Mouse (Mus musculus) hindbrain, postnatal 0 days (tissue): Measurements from ENCODE around the gene Prpf19. TPM values are rescaled to one million over a fixed set of nuclear protein-coding genes. Genes with fewer than 3 reads are reported as not detected.

Source experiments
- ATAC-seq: fragments of 200-750 bp; cut with Nextera tagmentation; 2 replicates; pipeline ENCODE4 v1.8.0; 2017; ENCODE audit warnings: mild to moderate bottlenecking, moderate TSS enrichment, moderate library complexity
- DNase-seq: peaks from one replicate; pipeline ENCODE4 v3.0.0-alpha.2; 2015; ENCODE audit warnings: low spot score
- H3K27ac ChIP-seq: fragments of 300-500 bp; sonication (generic); 2 replicates; pipeline ENCODE4 v1.5.1; 2014; ENCODE audit warnings: mild to moderate bottlenecking
- H3K27me3 ChIP-seq: fragments of 300-500 bp; sonication (generic); 2 replicates; pipeline ENCODE4 v1.6.1; 2014; ENCODE audit warnings: low read length, mixed read lengths; ENCODE audit not compliant: insufficient read depth
- H3K36me3 ChIP-seq: fragments of 300-500 bp; sonication (generic); 2 replicates; pipeline ENCODE4 v1.6.1; 2014; ENCODE audit warnings: low read length, mixed read lengths; ENCODE audit not compliant: insufficient read depth
- H3K4me1 ChIP-seq: fragments of 300-500 bp; sonication (generic); 2 replicates; pipeline ENCODE4 v1.6.1; 2014; ENCODE audit warnings: antibody characterized with exemption, low read length, mixed read lengths; ENCODE audit not compliant: insufficient read depth
- H3K4me2 ChIP-seq: fragments of 300-500 bp; sonication (generic); 2 replicates; pipeline ENCODE4 v1.6.1; 2014; ENCODE audit warnings: low read depth, mild to moderate bottlenecking, low read length, moderate library complexity, mixed read lengths
- H3K4me3 ChIP-seq: fragments of 300-500 bp; sonication (generic); 2 replicates; pipeline ENCODE4 v1.5.1; 2014; ENCODE audit warnings: low read length
- H3K9ac ChIP-seq: fragments of 300-500 bp; sonication (generic); replicated peaks from 2 replicates; pipeline ENCODE4 v1.6.1; 2014; ENCODE audit warnings: mild to moderate bottlenecking, low read length, moderate library complexity, mixed read lengths
- H3K9me3 ChIP-seq: fragments of 300-500 bp; sonication (generic); 2 replicates; pipeline ENCODE4 v1.6.1; 2016; ENCODE audit warnings: low read length, mixed read lengths
- CTCF ChIP-seq: IDR thresholded peaks from 2 replicates; pipeline ENCODE4 v1.5.1; 2016; ENCODE audit warnings: antibody characterized with exemption, control low read depth, low read depth
- WGBS: fragments of 180-500 bp; shearing (Covaris S2); extraction: QIAGEN DNeasy Blood & Tissue Kit; methylation state at CpG from one replicate; pipeline ENCODE4 v1.1.7; 2014; 5-methylcytosine and 5-hydroxymethylcytosine counted together
- polyA plus RNA-seq: library from polyadenylated mRNA; unstranded; fragments of >200 nt; fragmentation: Nextera tagmentation; extraction: Ambion mirVana; gene quantifications from 2 replicates; pipeline ENCODE4 v1.2.1, GENCODE M21; 2015
- total RNA-seq: library from RNA; depleted of rRNA; stranded (reverse); fragments of >200 nt; gene quantifications from 2 replicates; pipeline ENCODE4 v1.2.3, GENCODE M21; 2014

The Prpf19 gene
- total and polyA plus RNA-seq, 2 experiments from 2014 or later = 40.3 to 351 TPM

DNA sequence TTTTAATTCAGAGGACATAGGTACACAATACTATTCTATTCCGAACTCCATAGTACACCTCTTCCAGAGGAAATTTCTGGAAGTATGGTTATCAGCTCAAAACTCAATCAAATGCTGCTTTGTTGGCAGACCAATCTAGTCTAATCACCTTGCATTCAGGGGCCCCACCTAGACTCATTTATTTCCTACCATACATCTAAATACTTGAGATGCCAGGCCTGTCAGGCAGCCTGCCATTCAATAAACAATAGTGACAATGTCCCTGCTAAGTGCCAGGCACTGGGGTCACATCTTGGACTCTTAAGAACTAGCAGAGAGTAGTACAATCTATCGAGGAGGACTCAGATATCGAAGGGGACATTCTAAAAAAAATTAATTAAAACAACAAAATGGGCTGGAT lies 2.8 kb upstream of the Prpf19 start:
- no peak for TF ChIP-seq CTCF

GRCm38 (mm10) chr19:10895708-10896107 lies 677 bp downstream of the Prpf19 start:
- Histone ChIP-seq H3K36me3 (peaks cover 29% of the 10 kb centered on the region), H3K9ac (peak overlapping the region; percentile 94), H3K4me2 (peak overlapping the region; percentile 90), H3K27ac (peak overlapping the region; percentile 96), H3K4me3 (peak overlapping the region; percentile 85), H3K9me3 (no peaks in the 10 kb centered on the region), H3K27me3 (no peaks in the 10 kb centered on the region), H3K4me1 (peaks cover 13% of the 10 kb centered on the region; the same call in 1 of the 2 replicates)
- DNase-seq = no peak
- TF ChIP-seq CTCF = no peak
- 1% methylated on average over 16 of the region's 16 CpGs for WGBS
- ATAC-seq = peak; percentile 6; the same call in 1 of the 2 replicates

More for the DNA sequence above, 2.8 kb upstream of the Prpf19 start:
- Histone ChIP-seq H3K36me3 (no peaks in the 10 kb centered on the region), H3K4me2 (no peak overlapping the region), H3K27ac (no peak overlapping the region), H3K9me3 (no peaks in the 10 kb centered on the region), H3K4me3 (no peak overlapping the region), H3K4me1 (peaks cover 12% of the 10 kb centered on the region; the same call in 1 of the 2 replicates), H3K27me3 (no peaks in the 10 kb centered on the region), H3K9ac (no peak overlapping the region)
- WGBS = 87% methylated on average over 3 of the region's 3 CpGs
- no peak for DNase-seq
- ATAC-seq = no peak

DNA sequence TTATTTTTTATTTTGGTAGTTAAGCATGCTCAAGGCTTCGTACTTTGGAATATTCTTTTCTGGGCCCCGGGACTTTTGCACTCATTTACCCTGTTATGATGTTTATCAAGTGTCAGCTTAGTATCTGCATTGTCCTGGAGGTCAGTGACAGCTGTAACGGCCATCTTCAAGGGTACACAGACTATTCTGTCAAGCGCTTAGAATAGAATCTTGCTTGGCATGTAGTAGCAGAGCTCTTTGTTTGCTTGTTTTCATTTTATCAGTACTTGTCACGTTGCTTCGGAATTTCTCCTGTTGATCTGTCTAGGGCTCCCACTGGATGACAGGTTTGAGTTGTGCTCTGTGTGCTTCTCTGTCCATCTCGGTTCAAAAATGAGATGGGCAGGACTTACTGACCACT lies 1.8 kb downstream of the Prpf19 start:
- TF ChIP-seq CTCF = no peak
- Histone ChIP-seq H3K9ac (peak overlapping the region; percentile 94), H3K4me3 (no peak overlapping the region; the same call in 1 of the 2 replicates), H3K4me2 (peak overlapping the region; percentile 90), H3K4me1 (peaks cover 13% of the 10 kb centered on the region; the same call in 1 of the 2 replicates), H3K9me3 (no peaks in the 10 kb centered on the region), H3K36me3 (peaks cover 41% of the 10 kb centered on the region), H3K27me3 (no peaks in the 10 kb centered on the region), H3K27ac (no peak overlapping the region)
- 82% methylated on average over 7 of the region's 7 CpGs for WGBS
- DNase-seq = no peak
- no peak for ATAC-seq

DNA sequence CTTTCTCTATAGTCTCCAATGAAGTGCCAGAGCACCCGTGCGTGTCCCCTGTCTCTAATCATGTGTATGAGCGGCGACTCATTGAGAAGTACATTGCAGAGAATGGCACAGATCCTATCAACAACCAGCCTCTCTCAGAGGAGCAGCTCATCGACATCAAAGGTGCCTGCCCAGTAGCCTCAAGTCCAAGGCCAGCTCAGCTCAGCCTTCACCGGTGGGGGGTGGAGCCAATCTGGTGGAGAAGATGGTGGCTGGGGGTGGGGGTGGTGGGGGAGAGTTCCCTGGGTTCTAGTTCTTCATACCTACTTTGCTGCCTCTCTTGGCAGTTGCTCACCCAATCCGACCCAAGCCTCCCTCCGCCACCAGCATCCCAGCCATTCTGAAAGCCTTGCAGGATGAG lies 2.5 kb downstream of the Prpf19 start:
- Histone ChIP-seq H3K9me3 (no peaks in the 10 kb centered on the region), H3K27me3 (no peaks in the 10 kb centered on the region), H3K9ac (no peak overlapping the region), H3K4me1 (peaks cover 13% of the 10 kb centered on the region; the same call in 1 of the 2 replicates), H3K27ac (no peak overlapping the region), H3K4me2 (no peak overlapping the region), H3K4me3 (no peak overlapping the region), H3K36me3 (peaks cover 47% of the 10 kb centered on the region)
- DNase-seq (no peak), ATAC-seq (no peak)
- no peak for TF ChIP-seq CTCF
- 87% methylated on average over 8 of the region's 8 CpGs for WGBS

- DNase-seq (peak; percentile 44), ATAC-seq (peak; percentile 16; the same call in 1 of the 2 replicates)
- Histone ChIP-seq H3K36me3 (peaks cover 73% of the 10 kb centered on the region), H3K27ac (no peak overlapping the region), H3K4me2 (no peak overlapping the region), H3K4me1 (peaks cover 13% of the 10 kb centered on the region; the same call in 1 of the 2 replicates), H3K9me3 (no peaks in the 10 kb centered on the region), H3K4me3 (no peak overlapping the region), H3K9ac (no peak overlapping the region), H3K27me3 (no peaks in the 10 kb centered on the region)
- no peak for TF ChIP-seq CTCF
- 50% methylated on average over 6 of the region's 6 CpGs for WGBS
These were observed 5.3 kb downstream of the Prpf19 start for GRCm38 (mm10) chr19:10900315-10900714.

DNA sequence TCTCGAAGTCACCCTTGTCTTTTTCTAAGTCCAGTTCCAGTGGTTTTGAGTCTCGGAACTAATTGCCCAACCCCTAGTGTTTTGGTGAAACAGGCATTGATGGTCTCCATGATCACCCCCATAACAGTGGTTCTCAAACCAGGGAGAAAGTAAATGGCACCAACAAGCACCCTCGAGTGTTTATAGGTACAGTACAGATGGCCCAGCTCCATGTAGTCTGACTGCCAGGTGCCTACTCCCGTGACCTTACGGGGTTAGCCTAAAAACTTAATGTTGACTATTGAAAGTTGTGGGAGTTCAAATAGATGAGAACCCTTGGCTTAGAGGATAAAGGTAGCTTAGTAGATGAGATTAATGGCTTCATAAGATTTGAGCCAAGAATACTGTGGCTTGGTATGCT lies 6.0 kb downstream of the Prpf19 start:
- TF ChIP-seq CTCF = no peak
- Histone ChIP-seq H3K36me3 (peaks cover 80% of the 10 kb centered on the region), H3K27ac (no peak overlapping the region), H3K4me3 (no peak overlapping the region), H3K4me2 (no peak overlapping the region), H3K9me3 (no peaks in the 10 kb centered on the region), H3K27me3 (no peaks in the 10 kb centered on the region), H3K4me1 (peaks cover 13% of the 10 kb centered on the region; the same call in 1 of the 2 replicates), H3K9ac (no peak overlapping the region)
- ATAC-seq (no peak), DNase-seq (no peak)
- 95% methylated on average over 5 of the region's 5 CpGs for WGBS

- peaks cover 70% of the 10 kb centered on the region for H3K36me3 ChIP-seq
- no peaks in the 10 kb centered on the region for H3K4me1 ChIP-seq
- DNase-seq = no peak
- 86% methylated on average over 5 of the region's 5 CpGs for WGBS
- no peak for TF ChIP-seq CTCF
- H3K4me2 ChIP-seq = no peak overlapping the region
- H3K4me3 ChIP-seq = no peak overlapping the region
- H3K27ac ChIP-seq = peak overlapping the region; percentile 68; the same call in 1 of the 2 replicates
- no peaks in the 10 kb centered on the region for H3K27me3 ChIP-seq
- H3K9ac ChIP-seq = no peak overlapping the region
- H3K9me3 ChIP-seq = no peaks in the 10 kb centered on the region
- no peak for ATAC-seq
These were observed 9.5 kb downstream of the Prpf19 start for GRCm38 (mm10) chr19:10904512-10904911.
